ENCODE assay signal across 12 mouse cellular contexts in genomic region chr7:35718421-35719178, GRCm38 (mm10). TPM values are rescaled to one million over a fixed set of nuclear protein-coding genes. Genes with fewer than 3 reads are reported as not detected.
DNase-seq lines count a peak whose midpoint lies in the region; TF ChIP-seq lines count a peak whose summit lies in the region.
"Had no signal": no experiment of that assay in that cellular context is flagged by ENCODE, and none has a peak within 500 bp of the region (broad histone marks: within the 10 kb centered on the region; RNA-seq: fewer than 3 reads in every experiment).

No protein-coding gene starts in this region.

- no peaks in the 10 kb centered on the region for H3K36me3 ChIP-seq in kidney, adult 2 months (ENCODE audit: control insufficient read depth, insufficient read depth, low read length)
- peaks cover 35% of the 10 kb centered on the region for H3K36me3 ChIP-seq in thymus, adult 2 months (ENCODE audit: control insufficient read depth, insufficient read depth, low read length)
- H3K36me3 ChIP-seq in splenic B cell, adult 2 months (ENCODE audit: control insufficient read depth, insufficient read depth, low read length, poor library complexity, severe bottlenecking): peaks cover 7% of the 10 kb centered on the region

- no peaks in the 10 kb centered on the region for H3K27me3 ChIP-seq in kidney, adult 2 months (replicated peaks; ENCODE audit: control insufficient read depth, insufficient read depth, low read length)
- H3K27me3 ChIP-seq in thymus, adult 2 months (ENCODE audit: control insufficient read depth, insufficient read depth, low read length): no peaks in the 10 kb centered on the region
- no peaks in the 10 kb centered on the region for H3K27me3 ChIP-seq in splenic B cell, adult 2 months (ENCODE audit: control insufficient read depth, insufficient read depth, low read length, poor library complexity, severe bottlenecking)
- H3K27me3 ChIP-seq: embryonic facial prominence, embryonic 12.5 days; liver, embryonic 13.5 days had no signal

- H3K27ac ChIP-seq in kidney, adult 2 months (ENCODE audit: insufficient read depth, low read depth, low read length): no peak overlapping the region
- H3K27ac ChIP-seq in thymus, adult 2 months (ENCODE audit: control insufficient read depth, insufficient read depth, low read length): no peak overlapping the region
- H3K27ac ChIP-seq: embryonic facial prominence, embryonic 12.5 days; liver, embryonic 13.5 days had no signal

- 87% methylated on average over 8 of the region's 8 CpGs for WGBS in kidney, adult 2 months
- WGBS in thymus, adult 2 months: 92% methylated on average over 8 of the region's 8 CpGs

- no peak overlapping the region for H3K4me3 ChIP-seq in kidney, adult 2 months (ENCODE audit: insufficient read depth, low read depth, low read length)
- no peak overlapping the region for H3K4me3 ChIP-seq in thymus, adult 2 months (ENCODE audit: control insufficient read depth, insufficient read depth, low read length)
- H3K4me3 ChIP-seq: embryonic facial prominence, embryonic 12.5 days; liver, embryonic 13.5 days had no signal

- H3K4me1 ChIP-seq in kidney, adult 2 months (ENCODE audit: control insufficient read depth, insufficient read depth, low read length): no peaks in the 10 kb centered on the region
- no peaks in the 10 kb centered on the region for H3K4me1 ChIP-seq in thymus, adult 2 months (replicated peaks; ENCODE audit: control insufficient read depth, insufficient read depth, low read length)
- H3K4me1 ChIP-seq: embryonic facial prominence, embryonic 12.5 days; liver, embryonic 13.5 days had no signal

- DNase-seq in kidney, adult 2 months: no peak
- DNase-seq in kidney, postnatal 25 days: no peak
- DNase-seq in thymus, adult 2 months: no peak
- DNase-seq in thymus, adult 18-20 months: no peak
- peak; percentile 23 for DNase-seq in ZHBTc4 (ENCODE audit: low read depth, low spot score)
- DNase-seq in splenic B cell, adult 2 months (ENCODE audit: low read depth, low spot score): peak; percentile 6
- no peak for DNase-seq in urinary bladder, postnatal 14 days (ENCODE audit: low spot score)
- DNase-seq in T-cell, adult 2 months (ENCODE audit: low spot score): no peak
- DNase-seq: heart, postnatal 10 days; liver, embryonic 13.5 days; midbrain, embryonic 14.5 days had no signal

- no peak for TF ChIP-seq POLR2A in kidney, adult 2 months (IDR thresholded peaks at IDR 0.05; ENCODE audit: low read depth, low read length)
- no peak for TF ChIP-seq POLR2A in thymus, adult 2 months (IDR thresholded peaks at IDR 0.05; ENCODE audit: control insufficient read depth, extremely low read depth, insufficient read depth, low read length, poor library complexity)

- TF ChIP-seq CTCF in kidney, adult 2 months (conservative IDR thresholded peaks at IDR 0.05; ENCODE audit: insufficient read depth, insufficient read length, low read depth, low read length): peak; percentile 44
- peak; percentile 69; the same call in 1 of the 2 replicates for TF ChIP-seq CTCF in thymus, adult 2 months (IDR thresholded peaks at IDR 0.05; ENCODE audit: borderline replicate concordance, control insufficient read depth, extremely low read depth, insufficient read depth, low read length, poor library complexity)

RNA-seq across cellular contexts. Expression of gene Dpy19l3, which starts 35.7 kb away (rescaled TPM):
- polyA plus RNA-seq in kidney, adult 2 months (2012; rRNA removed): 5.8 and 6.7 TPM in 2 replicates
- 28.7 and 30.5 TPM in 2 replicates for polyA plus RNA-seq in thymus, adult 2 months (2012; rRNA removed)

Comparison
In these comparisons a context has a peak if more than half of its experiments do, and no peak if none do; other contexts are left out.
1. DNase-seq: peak in ZHBTc4 (single experiment) and splenic B cell, adult 2 months (single experiment); none in kidney, adult 2 months (single experiment), kidney, postnatal 25 days (0 of 2), thymus, adult 2 months (single experiment), thymus, adult 18-20 months (0 of 2), urinary bladder, postnatal 14 days (single experiment) and T-cell, adult 2 months (single experiment).